Mouse (Mus musculus): Measurements from ENCODE around the gene Arhgef6. TPM values are rescaled to one million over a fixed set of nuclear protein-coding genes. Genes with fewer than 3 reads are reported as not detected.

The Arhgef6 gene
- total RNA-seq, 2 experiments from 2014 or later: 46.0 to 71.8 TPM

GRCm38 (mm10) chrX:57286281-57286680, 52.2 kb downstream of the Arhgef6 start:
- no peak for DNase-seq
- intact Hi-C loops (cut with DNase I): loop anchor here (5.0 kb wide), 1 partner anchor 41 kb away; no protein-coding TSS in a partner anchor
- peak overlapping the region; percentile 21; the same call in 1 of the 2 replicates for H3K4me3 ChIP-seq
- peak overlapping the region; percentile 79 for H3K27ac ChIP-seq
- no peak for TF ChIP-seq CTCF (IDR thresholded peaks at IDR 0.05)

DNA sequence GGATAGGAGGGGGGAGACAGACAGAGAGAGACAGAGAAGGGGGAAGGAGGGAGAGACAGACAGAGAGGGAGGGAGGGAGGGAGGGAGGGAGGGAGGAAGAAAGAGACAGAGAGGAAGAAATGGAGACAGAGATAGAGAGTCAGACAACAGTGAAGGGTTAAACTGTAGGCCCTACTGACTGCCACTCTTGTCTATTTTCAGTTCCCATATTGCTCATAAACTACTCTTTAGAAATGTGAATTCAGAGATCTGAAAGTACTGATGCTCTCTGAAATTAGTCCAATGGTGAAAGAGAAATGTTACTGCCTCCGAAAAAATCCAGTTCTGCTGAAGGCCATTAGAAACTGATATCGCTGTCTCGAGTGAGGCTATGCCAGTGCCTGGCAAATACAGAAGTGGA, 56.3 kb downstream of the Arhgef6 start:
- TF ChIP-seq CTCF (IDR thresholded peaks at IDR 0.05): no peak
- H3K4me3 ChIP-seq: no peak overlapping the region
- no peak for DNase-seq
- intact Hi-C loops (cut with DNase I): no loop called here
- no peak overlapping the region for H3K27ac ChIP-seq

- no peak for TF ChIP-seq CTCF (IDR thresholded peaks at IDR 0.05)
- H3K4me3 ChIP-seq: no peak overlapping the region
- DNase-seq: peak; percentile 31
- intact Hi-C loops (cut with DNase I): no loop called here
- H3K27ac ChIP-seq: peak overlapping the region; percentile 65
Measured at GRCm38 (mm10) chrX:57277560-57278335, 60.8 kb downstream of the Arhgef6 start.

DNA sequence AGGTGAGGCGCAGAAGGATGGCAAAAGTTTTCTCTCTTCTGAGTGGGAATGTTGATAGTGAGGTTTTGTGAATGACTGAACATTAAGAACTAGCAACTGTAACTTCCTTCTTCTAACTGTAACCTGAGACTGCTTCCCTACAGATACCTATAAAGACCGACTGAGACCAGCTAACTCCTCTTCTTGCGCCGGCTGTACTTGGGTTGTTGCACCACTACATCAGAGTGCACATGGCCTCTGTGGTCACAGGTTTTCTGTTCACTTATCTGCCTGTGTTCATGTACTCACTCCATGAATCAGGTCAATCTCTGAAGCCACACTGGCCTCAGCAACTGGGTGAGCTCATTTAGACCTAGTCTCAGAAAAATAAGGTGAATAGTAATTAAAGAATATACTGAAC, 75.0 kb downstream of the Arhgef6 start:
- intact Hi-C loops (cut with DNase I): no loop called here
- Histone ChIP-seq H3K4me3 (no peak overlapping the region), H3K27ac (no peak overlapping the region)
- no peak for DNase-seq
- TF ChIP-seq CTCF (IDR thresholded peaks at IDR 0.05): no peak

DNA sequence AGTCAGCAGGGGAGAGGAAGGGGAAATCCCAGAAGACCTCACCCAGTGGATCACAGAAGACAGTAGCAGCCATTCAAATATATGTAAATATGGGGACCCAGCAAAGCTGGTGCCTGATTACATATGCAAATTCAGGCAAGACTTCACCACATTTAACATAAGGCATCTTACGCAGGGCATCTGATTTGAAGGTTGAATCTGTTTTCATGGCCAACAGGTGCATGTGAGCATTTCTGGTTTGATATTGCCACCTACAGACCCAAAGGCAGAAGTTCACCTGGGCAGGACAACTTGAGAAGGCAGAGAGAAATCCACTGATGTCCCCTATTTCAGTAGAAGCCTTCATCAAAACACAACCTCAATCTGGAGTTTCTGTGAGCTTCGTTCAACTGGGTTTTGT, 77.8 kb downstream of the Arhgef6 start:
- Histone ChIP-seq H3K4me3 (no peak overlapping the region), H3K27ac (no peak overlapping the region)
- intact Hi-C loops (cut with DNase I): no loop called here
- DNase-seq: no peak
- peak; percentile 39 for TF ChIP-seq CTCF (IDR thresholded peaks at IDR 0.05)

GRCm38 (mm10) chrX:57253329-57254055, 85.0 kb downstream of the Arhgef6 start:
- intact Hi-C loops (cut with DNase I): no loop called here
- Histone ChIP-seq H3K27ac (no peak overlapping the region), H3K4me3 (no peak overlapping the region)
- DNase-seq: no peak
- TF ChIP-seq CTCF (IDR thresholded peaks at IDR 0.05): no peak

DNA sequence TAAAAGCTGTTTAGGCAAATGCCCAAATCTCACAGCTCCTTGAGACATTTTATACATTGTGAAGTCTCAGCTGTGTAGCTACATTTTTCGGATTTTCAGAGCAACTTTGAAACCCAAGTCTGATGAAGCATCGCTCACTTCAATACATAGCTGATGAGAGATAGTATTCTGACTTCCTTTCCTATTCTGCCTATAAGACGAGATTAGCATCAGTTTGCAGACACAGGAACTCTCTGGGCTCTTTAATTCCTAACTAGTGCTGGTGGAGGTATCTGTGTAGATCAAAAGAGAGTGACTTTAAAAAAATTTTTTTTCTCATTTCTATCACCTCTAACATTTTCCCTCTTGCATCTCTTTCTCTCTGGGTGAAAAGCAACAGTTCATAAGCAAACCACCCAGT, 100.0 kb downstream of the Arhgef6 start:
- no peak for TF ChIP-seq CTCF (IDR thresholded peaks at IDR 0.05)
- no peak overlapping the region for H3K27ac ChIP-seq
- intact Hi-C loops (cut with DNase I): no loop called here
- DNase-seq: no peak
- H3K4me3 ChIP-seq: no peak overlapping the region

DNA sequence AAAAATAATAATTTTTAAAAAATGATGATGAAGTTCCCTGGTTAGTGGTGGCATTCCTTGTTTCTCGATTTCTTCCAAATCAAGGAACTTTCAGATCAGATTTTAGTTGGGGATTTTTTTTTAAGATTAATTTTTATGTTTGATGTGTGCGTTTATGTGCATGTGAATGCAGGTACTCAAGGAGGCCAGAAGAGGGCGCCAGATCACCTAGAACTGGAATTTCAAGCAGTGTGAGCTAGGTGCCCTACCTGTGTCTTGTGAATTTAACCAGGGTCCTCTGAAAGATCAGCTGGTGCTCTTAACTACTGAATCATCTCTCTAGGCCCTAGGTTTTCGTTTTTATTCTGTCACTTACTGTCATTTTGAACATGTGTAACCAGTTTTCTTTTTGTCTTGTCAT, 102.5 kb downstream of the Arhgef6 start:
- DNase-seq: no peak
- Histone ChIP-seq H3K4me3 (no peak overlapping the region), H3K27ac (no peak overlapping the region)
- TF ChIP-seq CTCF (IDR thresholded peaks at IDR 0.05): peak; percentile 54
- intact Hi-C loops (cut with DNase I): no loop called here

DNA sequence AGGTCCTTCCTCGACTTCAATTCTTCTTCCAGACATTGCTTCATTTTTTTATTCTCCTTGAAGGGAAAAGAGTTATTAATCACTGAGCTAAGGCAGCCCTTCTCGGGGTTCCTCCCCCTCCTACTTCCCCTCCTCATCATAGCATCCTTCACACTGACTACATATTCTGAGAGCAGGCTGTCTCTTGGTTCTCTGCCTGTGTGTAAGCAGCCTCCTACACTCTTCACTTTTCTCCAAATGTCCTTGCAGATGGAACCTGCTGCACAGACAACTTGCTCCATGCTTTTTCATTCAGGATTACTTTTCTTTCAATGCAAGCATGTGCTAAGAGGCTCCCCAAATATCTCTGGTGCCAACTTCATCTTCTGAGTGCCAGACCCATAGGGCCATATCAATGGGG, 104.9 kb downstream of the Arhgef6 start:
- DNase-seq: no peak
- H3K27ac ChIP-seq: no peak overlapping the region
- no peak overlapping the region for H3K4me3 ChIP-seq
- TF ChIP-seq CTCF (IDR thresholded peaks at IDR 0.05): no peak
- intact Hi-C loops (cut with DNase I): no loop called here

DNA sequence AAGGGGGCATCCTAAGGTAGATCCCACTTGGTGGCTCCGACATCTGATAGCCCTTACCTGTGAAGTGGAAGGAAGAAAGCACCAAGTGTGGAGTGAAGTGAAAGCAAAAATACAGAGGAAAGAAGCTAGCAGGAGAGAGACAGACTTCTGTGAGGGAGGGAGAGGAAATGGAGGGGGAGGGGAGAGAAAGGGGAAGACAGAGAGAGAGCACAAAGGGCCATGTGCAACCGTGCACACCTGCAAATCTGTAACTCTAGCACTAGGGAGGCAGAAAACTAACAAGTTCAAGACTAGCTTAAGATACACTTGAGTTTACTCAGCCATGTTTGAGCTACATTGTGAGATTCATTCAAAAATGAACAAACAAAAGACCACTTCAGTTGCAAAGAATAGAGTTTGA, 110.4 kb downstream of the Arhgef6 start:
- DNase-seq: no peak
- no peak overlapping the region for H3K27ac ChIP-seq
- intact Hi-C loops (cut with DNase I): no loop called here
- TF ChIP-seq CTCF (IDR thresholded peaks at IDR 0.05): no peak
- H3K4me3 ChIP-seq: no peak overlapping the region

DNA sequence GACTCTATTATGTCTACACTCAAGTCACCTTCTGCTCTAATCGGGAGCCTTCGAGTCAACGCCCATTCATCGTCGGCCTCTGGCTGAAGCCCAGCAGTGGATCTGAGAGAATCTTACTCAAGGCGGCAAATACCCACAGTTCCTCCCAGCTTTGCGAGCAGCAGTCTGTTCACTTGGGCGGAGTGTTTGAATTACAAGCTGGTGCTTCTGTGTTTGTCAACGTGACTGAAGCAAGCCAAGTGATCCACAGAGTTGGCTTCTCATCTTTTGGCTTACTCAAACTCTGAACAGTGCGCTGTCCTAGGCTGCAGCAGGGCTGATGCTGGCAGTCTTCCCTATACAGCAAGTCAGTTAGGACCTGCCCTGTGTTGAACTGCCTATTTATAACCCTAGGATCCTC, 115.2 kb downstream of the Arhgef6 start:
- TF ChIP-seq CTCF (IDR thresholded peaks at IDR 0.05): no peak
- intact Hi-C loops (cut with DNase I): no loop called here
- H3K4me3 ChIP-seq: peak overlapping the region; percentile 41
- H3K27ac ChIP-seq: no peak overlapping the region
- peak; percentile 51 for DNase-seq

GRCm38 (mm10) chrX:57221881-57222280, 116.6 kb downstream of the Arhgef6 start:
- Histone ChIP-seq H3K4me3 (no peak overlapping the region), H3K27ac (no peak overlapping the region)
- intact Hi-C loops (cut with DNase I): no loop called here
- no peak for TF ChIP-seq CTCF (IDR thresholded peaks at IDR 0.05)
- DNase-seq: no peak

DNA sequence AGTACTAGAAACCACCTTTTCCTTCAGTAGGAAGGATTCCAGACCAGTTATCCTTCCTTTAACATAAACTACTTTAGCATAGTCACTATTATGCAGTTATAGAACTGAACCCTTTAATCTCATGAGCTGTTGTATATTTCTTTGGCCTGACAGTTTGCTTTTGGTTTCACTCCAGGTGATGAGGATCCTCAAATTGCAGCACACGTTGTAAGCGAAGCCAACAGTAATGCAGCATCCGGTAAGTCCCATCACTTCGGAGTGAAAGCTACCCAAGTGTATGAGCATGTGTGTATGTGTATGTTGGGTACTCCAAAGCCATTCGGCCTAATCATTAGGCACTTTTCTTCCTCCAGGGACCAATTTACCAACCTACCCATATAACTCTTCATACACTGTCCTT, 119.0 kb downstream of the Arhgef6 start:
- no peak for TF ChIP-seq CTCF (IDR thresholded peaks at IDR 0.05)

More for the DNA sequence above, 119.0 kb downstream of the Arhgef6 start:
- Histone ChIP-seq H3K27ac (no peak overlapping the region), H3K4me3 (no peak overlapping the region)
- intact Hi-C loops (cut with DNase I): no loop called here
- no peak for DNase-seq

Data from gastrocnemius, adult 2 months (tissue).